Mouse (Mus musculus): ENCODE results near the gene Cnga3. TPM values are rescaled to one million over a fixed set of nuclear protein-coding genes. Genes with fewer than 3 reads are reported as not detected.

Cnga3 gene
- polyA plus RNA-seq, 1 experiment, result not detected

- TF ChIP-seq POLR2A (IDR thresholded peaks at IDR 0.05; ENCODE audit: low read depth, low read length) (no peak), CTCF (conservative IDR thresholded peaks at IDR 0.05; ENCODE audit: insufficient read depth, insufficient read length, low read depth, low read length) (no peak)
- Histone ChIP-seq H3K4me1 (ENCODE audit: control insufficient read depth, insufficient read depth, low read length) (no peaks in the 10 kb centered on the region), H3K36me3 (ENCODE audit: control insufficient read depth, insufficient read depth, low read length) (no peaks in the 10 kb centered on the region), H3K27me3 (replicated peaks; ENCODE audit: control insufficient read depth, insufficient read depth, low read length) (no peaks in the 10 kb centered on the region), H3K27ac (ENCODE audit: insufficient read depth, low read depth, low read length) (no peak overlapping the region), H3K4me3 (ENCODE audit: insufficient read depth, low read depth, low read length) (no peak overlapping the region)
- WGBS, result 72% methylated on average over 2 of the region's 2 CpGs
- DNase-seq, result no peak
These were observed 84.7 kb downstream of the Cnga3 start for GRCm38 (mm10) chr1:37298904-37299303.

DNA sequence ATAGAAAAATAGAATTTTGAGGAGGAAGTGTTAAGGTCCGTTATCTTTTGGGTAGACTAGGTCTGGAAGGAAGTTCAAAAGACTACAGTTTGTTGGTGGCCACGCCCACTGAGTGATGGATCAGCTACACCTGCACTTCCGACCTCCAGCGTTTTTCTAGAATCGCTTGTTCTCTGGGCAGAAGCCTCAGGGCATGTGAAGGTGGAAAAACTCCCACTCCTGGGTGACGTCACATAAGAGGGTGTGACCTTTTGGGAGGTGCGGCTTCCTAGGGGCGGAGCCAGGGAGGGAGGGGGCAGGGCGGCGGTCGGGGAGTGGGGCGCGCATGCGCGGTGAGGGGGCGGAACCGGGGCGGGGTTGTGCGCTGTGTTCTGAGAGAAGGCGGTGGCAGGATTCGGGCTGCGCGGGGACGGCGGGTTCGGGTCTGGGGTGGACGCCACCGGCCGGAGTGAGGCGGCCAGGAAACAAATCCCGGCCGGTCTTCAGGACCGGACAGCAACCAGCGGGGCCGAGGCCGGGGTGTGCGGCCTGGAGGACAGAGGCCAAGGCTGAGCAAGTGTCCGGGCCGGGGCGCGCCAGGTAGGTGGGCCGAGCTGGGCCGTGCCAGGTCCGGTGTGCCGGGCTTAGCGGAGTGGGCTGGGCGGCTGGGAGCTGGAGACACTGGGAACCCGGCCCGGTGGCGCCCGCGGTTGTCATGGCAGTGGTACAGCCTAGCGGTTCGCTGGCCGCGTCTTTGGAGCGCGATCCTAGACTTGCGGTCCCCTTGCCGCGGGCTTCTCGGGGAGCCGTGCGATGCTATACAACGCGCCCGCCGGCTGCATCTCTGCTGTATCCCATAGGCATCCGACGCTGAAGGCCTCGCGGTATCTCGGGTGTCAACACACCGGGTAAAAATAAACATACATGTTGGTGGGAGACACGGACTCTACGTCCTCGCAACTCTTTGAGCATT is 85.6 kb downstream of the Cnga3 start, which contains the start of gene Inpp4a:
Gene Inpp4a, plus strand, starts transcription at position 326 of the 952 bp plus-strand sequence.
- H3K4me1 ChIP-seq (ENCODE audit: control insufficient read depth, insufficient read depth, low read length), result no peaks in the 10 kb centered on the region
- WGBS, result 2% methylated on average over 75 of the region's 77 CpGs
- peak; percentile 95 for DNase-seq
- TF ChIP-seq POLR2A (IDR thresholded peaks at IDR 0.05; ENCODE audit: low read depth, low read length) (no peak), CTCF (conservative IDR thresholded peaks at IDR 0.05; ENCODE audit: insufficient read depth, insufficient read length, low read depth, low read length) (no peak)
- no peaks in the 10 kb centered on the region for H3K27me3 ChIP-seq (replicated peaks; ENCODE audit: control insufficient read depth, insufficient read depth, low read length)
- H3K4me3 ChIP-seq (ENCODE audit: insufficient read depth, low read depth, low read length), result peak within 1 kb of the TSS; percentile 78
- no peaks in the 10 kb centered on the region for H3K36me3 ChIP-seq (ENCODE audit: control insufficient read depth, insufficient read depth, low read length)
- no peak within 1 kb of the TSS for H3K27ac ChIP-seq (ENCODE audit: insufficient read depth, low read depth, low read length)

GRCm38 (mm10) chr1:37300650-37301049 is 86.4 kb downstream of the Cnga3 start:
- H3K27ac ChIP-seq (ENCODE audit: insufficient read depth, low read depth, low read length), result no peak overlapping the region
- DNase-seq, result no peak
- H3K4me1 ChIP-seq (ENCODE audit: control insufficient read depth, insufficient read depth, low read length), result no peaks in the 10 kb centered on the region
- no peaks in the 10 kb centered on the region for H3K27me3 ChIP-seq (replicated peaks; ENCODE audit: control insufficient read depth, insufficient read depth, low read length)
- H3K36me3 ChIP-seq (ENCODE audit: control insufficient read depth, insufficient read depth, low read length), result no peaks in the 10 kb centered on the region
- 59% methylated on average over 5 of the region's 5 CpGs for WGBS
- peak overlapping the region; percentile 78 for H3K4me3 ChIP-seq (ENCODE audit: insufficient read depth, low read depth, low read length)
- no peak for TF ChIP-seq CTCF (conservative IDR thresholded peaks at IDR 0.05; ENCODE audit: insufficient read depth, insufficient read length, low read depth, low read length)
- TF ChIP-seq POLR2A (IDR thresholded peaks at IDR 0.05; ENCODE audit: low read depth, low read length), result no peak

- DNase-seq, result no peak
- 79% methylated on average over 3 of the region's 3 CpGs for WGBS
- H3K4me1 ChIP-seq (ENCODE audit: control insufficient read depth, insufficient read depth, low read length), result no peaks in the 10 kb centered on the region
- H3K36me3 ChIP-seq (ENCODE audit: control insufficient read depth, insufficient read depth, low read length), result no peaks in the 10 kb centered on the region
- TF ChIP-seq POLR2A (IDR thresholded peaks at IDR 0.05; ENCODE audit: low read depth, low read length), result no peak
- TF ChIP-seq CTCF (conservative IDR thresholded peaks at IDR 0.05; ENCODE audit: insufficient read depth, insufficient read length, low read depth, low read length), result no peak
- no peak overlapping the region for H3K4me3 ChIP-seq (ENCODE audit: insufficient read depth, low read depth, low read length)
- H3K27ac ChIP-seq (ENCODE audit: insufficient read depth, low read depth, low read length), result no peak overlapping the region
- H3K27me3 ChIP-seq (replicated peaks; ENCODE audit: control insufficient read depth, insufficient read depth, low read length), result no peaks in the 10 kb centered on the region
These were observed 88.6 kb downstream of the Cnga3 start for GRCm38 (mm10) chr1:37302801-37303200.

- WGBS, result 41% methylated on average over 9 of the region's 9 CpGs
- Histone ChIP-seq H3K27me3 (replicated peaks; ENCODE audit: control insufficient read depth, insufficient read depth, low read length) (no peaks in the 10 kb centered on the region), H3K36me3 (ENCODE audit: control insufficient read depth, insufficient read depth, low read length) (no peaks in the 10 kb centered on the region), H3K4me3 (ENCODE audit: insufficient read depth, low read depth, low read length) (no peak overlapping the region), H3K4me1 (ENCODE audit: control insufficient read depth, insufficient read depth, low read length) (no peaks in the 10 kb centered on the region), H3K27ac (ENCODE audit: insufficient read depth, low read depth, low read length) (no peak overlapping the region)
- no peak for TF ChIP-seq CTCF (conservative IDR thresholded peaks at IDR 0.05; ENCODE audit: insufficient read depth, insufficient read length, low read depth, low read length)
- no peak for TF ChIP-seq POLR2A (IDR thresholded peaks at IDR 0.05; ENCODE audit: low read depth, low read length)
- DNase-seq, result no peak
These were observed 91.6 kb downstream of the Cnga3 start for GRCm38 (mm10) chr1:37305691-37306287.

GRCm38 (mm10) chr1:37307586-37307985 is 93.4 kb downstream of the Cnga3 start:
- Histone ChIP-seq H3K27ac (ENCODE audit: insufficient read depth, low read depth, low read length) (no peak overlapping the region), H3K4me3 (ENCODE audit: insufficient read depth, low read depth, low read length) (no peak overlapping the region), H3K4me1 (ENCODE audit: control insufficient read depth, insufficient read depth, low read length) (no peaks in the 10 kb centered on the region), H3K27me3 (replicated peaks; ENCODE audit: control insufficient read depth, insufficient read depth, low read length) (no peaks in the 10 kb centered on the region), H3K36me3 (ENCODE audit: control insufficient read depth, insufficient read depth, low read length) (no peaks in the 10 kb centered on the region)
- WGBS, result 93% methylated on average over 2 of the region's 2 CpGs
- DNase-seq, result no peak
- no peak for TF ChIP-seq POLR2A (IDR thresholded peaks at IDR 0.05; ENCODE audit: low read depth, low read length)
- no peak for TF ChIP-seq CTCF (conservative IDR thresholded peaks at IDR 0.05; ENCODE audit: insufficient read depth, insufficient read length, low read depth, low read length)
